Mouse (Mus musculus): ENCODE results near the gene Raet1d.
"Not testable (repeated sequence)": the region's sequence is repeated elsewhere in the genome, so short reads cannot be mapped to it uniquely, and the experiment has no call there.

Gene Raet1d

DNA sequence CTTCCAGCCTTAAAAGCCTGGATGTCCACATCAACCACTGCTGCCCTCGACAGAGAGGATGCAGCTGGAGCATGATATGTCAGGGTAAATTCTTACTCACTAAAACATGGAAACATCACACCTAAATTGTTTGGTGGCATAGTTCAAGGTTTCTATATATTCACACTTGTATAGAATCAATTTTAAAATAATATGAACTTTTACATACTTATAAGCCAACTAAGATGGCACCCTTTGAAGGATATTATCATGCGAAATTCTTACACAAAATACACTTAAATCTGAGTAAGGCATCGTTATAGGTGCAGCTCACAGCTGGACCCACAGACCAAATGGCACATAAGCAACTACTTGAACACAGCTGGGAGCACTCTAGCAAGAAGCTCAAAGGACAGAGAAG is at the start of gene Raet1d:
TSS of gene Raet1d (plus strand) at position 301 of the 400 bp plus-strand sequence.
- in situ Hi-C loops (cut with MseI, MboI) = loop anchor here in 1 of 2 experiments (25.0 kb wide), 1 partner anchor 198 kb away; the partner anchor contains the start of genes H60b and Raet1e

DNA sequence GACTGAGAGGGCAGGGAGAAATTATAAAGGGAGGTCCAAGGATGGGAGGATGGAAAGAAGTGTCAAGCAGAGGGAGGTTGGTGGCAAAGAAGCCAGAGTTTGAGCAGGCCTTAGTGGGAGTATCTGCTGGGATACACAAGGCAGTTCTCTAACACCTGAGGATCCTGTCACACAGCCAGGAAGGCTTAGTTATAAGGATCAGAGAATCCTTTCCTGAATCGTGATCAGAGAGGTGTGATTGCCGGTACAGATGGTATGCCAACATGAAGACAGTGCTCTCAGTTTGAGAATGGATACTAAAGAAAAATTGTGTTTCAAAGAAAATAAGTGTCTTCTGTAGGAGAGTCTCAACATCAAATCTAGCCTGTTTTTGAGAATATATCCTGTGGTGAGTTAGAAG is 37.5 kb upstream of the Raet1d start:
- in situ Hi-C loops (cut with MseI, MboI) = no loop called here

DNA sequence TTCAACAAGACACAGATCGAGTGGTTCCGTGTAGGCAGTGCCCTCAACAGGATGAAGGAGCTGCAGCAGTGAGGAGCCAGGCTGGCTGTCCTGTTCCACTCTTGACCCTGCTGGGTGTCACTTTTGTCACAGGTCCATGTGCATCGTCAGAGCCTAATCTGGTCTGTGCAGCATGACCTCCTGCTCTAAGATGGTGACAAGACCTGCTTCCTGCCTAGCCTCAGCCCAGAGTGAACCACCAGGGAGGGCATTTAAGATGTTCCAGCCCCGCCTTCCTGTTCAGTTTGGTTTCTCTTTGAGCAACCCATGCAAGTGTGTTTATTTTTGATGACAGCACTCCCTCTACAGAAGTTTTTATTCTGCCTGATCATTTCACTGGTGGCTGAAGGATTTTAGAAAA is 14.6 kb upstream of the Raet1d start:
- in situ Hi-C loops (cut with MseI, MboI) = not testable (repeated sequence)

DNA sequence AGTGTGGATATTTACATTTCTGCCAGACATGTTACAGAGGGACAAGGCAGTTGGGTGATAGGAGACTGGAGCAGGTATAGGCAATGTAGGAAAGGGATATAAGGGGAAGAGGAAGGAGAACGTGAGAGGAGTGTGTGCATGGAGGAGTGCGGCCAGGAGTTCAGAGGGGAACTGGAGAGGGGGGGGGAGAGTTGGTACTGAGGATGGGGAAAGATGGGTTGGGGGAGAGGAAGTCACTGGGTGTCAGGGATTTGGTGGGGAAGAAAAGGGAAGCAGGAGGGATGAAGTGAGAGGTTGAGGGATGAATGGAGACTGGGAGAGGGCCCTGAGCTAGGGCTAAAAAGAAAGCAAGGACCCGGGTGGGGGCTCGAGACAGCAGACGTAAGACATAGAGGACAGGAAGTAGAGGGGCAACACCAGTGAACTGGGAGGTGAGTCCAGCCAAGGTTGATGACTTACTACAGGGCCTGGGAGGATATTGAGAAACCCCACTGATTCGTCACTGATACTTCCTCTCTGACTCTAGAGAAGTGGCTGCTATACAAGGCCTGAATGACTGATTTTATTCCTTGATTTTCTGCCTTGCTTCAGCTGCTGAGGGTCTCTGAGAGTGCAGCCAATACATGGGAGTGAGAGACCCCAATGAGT is 6.7 kb upstream of the Raet1d start:
- in situ Hi-C loops (cut with MseI, MboI) = loop anchor here in 1 of 2 experiments (25.0 kb wide), 1 partner anchor 191 kb away; the partner anchor contains the start of genes H60b and Raet1e

DNA sequence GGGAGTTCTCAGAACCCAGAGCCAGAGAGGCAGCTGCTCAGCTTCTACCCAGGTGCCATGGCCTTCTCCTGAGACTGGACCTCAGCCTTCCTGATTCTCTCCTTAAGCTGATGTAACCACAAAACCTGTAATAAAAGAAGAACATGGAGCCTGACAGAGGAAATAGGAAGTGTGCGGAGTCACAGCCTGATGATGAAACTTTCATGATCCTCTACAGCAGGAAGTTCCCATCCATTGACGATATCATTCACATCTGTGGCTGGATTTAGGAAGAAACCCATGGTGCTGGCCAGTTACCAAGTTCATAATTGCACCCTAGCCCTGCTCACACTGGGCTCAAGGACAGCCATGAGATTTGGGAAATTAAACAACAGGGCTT is 6.2 kb upstream of the Raet1d start:
- in situ Hi-C loops (cut with MseI, MboI) = loop anchor here in 1 of 2 experiments (25.0 kb wide), 1 partner anchor 192 kb away; the partner anchor contains the start of genes H60b and Raet1e

DNA sequence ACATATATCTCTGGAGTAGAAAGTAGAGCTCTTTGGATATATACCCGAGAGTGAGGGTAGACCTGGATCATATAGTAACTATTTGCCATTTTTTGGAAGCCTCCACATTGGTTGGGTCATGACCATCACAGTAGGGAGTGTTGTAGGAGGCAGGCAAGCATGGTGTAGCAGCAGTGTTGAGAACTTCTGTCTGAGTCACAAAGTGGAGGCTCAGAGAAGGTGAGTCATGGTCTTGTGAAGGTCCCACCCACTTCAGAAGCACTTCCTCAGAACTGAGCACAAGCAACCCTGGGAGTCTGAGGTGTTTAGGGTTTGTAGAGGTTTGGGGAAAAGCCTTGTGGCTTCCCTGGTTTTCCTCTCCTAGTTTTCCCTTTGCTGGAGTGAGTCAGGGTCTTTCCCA is 3.0 kb upstream of the Raet1d start:
- in situ Hi-C loops (cut with MseI, MboI) = loop anchor here in 1 of 2 experiments (25.0 kb wide), 1 partner anchor 195 kb away; the partner anchor contains the start of genes H60b and Raet1e

DNA sequence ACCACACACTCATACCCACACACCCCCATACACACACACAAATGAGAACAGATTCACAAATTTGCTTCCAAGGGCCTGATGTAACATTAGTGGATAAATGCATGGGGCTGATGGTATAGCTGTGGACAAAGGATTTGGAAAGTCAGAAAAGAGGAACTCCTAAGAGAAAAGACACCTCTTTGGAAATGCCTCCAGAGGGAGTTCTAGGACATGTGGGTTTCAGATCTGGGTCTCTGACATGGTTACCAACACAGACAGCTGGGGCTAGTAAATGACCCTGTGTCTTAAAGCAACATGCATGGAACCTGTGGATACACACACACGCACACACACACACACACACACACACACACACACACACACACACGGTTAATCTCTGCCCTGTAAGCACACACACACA is 605 bp downstream of the Raet1d start:
- in situ Hi-C loops (cut with MseI, MboI) = loop anchor here in 1 of 2 experiments (25.0 kb wide), 1 partner anchor 199 kb away; the partner anchor contains the start of genes H60b and Raet1e

DNA sequence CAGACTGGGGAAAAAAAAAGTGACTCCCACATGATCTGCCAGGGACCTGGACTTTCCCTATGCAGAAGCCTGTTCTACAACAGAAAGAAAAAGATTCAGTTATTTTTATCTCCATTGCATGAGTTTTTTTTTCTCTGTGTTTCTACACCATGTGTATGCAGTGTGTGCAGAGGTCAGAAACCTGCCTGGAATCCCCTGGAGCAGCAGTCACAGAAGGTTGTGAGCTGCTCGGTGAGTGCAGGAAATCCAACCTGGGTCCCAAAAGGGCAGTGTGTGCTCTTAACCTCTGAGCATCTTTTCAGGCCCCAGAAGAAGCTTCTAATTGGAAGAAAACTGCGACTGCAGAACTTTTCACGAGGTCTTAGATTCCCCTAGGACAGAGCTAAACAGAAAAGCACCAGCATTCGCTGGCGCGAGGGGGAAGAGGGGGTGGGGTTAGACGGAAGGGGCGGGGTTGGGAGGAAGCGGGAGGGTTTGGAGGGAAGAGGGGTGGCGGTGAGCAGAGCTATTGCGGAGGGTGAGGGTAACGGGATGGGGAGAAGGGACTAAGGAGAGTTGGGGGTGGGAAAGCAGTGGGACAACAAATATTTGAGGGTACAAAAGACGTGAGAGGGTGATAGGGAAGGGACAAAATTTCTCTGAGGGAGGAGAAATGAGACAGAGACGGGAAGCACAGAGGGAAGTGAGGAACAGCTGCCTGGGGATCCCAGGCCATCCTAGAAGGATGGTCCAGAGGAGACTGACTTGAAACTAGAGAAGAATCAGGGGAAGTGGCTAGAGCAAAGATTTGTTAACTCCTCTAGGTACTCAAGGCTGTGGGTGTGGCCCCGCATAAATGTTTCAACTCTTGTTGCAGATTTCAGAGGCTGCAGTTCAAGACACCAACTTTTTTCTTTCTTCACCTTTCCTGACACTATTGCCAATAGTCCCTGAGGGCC is 1.3 kb downstream of the Raet1d start:
- in situ Hi-C loops (cut with MseI, MboI) = loop anchor here in 1 of 2 experiments (25.0 kb wide), 1 partner anchor 199 kb away; the partner anchor contains the start of genes H60b and Raet1e

DNA sequence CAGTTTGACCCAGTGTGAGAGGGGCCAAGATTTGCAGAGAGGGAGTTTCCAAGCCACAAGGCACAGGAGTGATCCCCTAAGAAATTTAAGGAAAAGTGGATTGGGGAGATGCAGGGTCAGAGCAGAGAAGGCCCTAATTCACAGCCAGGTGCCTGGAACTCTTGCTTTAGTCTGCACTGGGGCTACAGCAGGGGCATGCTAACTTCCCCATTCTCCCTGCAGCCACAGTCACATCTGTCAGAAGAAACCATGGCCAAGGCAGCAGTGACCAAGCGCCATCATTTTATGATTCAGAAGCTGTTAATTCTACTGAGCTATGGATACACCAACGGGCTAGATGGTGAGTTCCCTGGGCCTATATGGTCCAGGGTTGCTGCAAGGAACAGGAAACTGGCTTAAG is 2.1 kb downstream of the Raet1d start:
- in situ Hi-C loops (cut with MseI, MboI) = loop anchor here in 1 of 2 experiments (25.0 kb wide), 1 partner anchor 200 kb away; the partner anchor contains the start of genes H60b and Raet1e

DNA sequence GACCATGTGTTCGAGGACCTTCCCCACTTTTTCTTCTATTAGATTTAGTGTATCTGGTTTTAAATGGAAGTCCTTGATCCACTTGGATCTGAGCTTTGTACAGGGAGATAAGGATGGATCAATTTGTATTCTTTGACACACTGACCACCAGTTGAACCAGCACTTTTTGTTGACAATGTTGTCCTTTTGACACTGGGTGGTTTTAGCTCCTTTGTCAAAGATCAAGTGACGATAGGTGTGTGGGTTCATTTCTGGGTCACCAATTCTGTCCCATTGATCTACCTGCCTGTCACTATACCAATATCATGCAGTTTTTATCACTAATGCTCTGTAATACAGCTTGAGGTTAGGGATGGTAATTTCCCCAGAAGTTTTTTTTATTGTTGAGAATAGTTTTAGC is 4.6 kb downstream of the Raet1d start:
- in situ Hi-C loops (cut with MseI, MboI) = loop anchor here in 1 of 2 experiments (25.0 kb wide), 1 partner anchor 203 kb away; the partner anchor contains the start of genes H60b and Raet1e

DNA sequence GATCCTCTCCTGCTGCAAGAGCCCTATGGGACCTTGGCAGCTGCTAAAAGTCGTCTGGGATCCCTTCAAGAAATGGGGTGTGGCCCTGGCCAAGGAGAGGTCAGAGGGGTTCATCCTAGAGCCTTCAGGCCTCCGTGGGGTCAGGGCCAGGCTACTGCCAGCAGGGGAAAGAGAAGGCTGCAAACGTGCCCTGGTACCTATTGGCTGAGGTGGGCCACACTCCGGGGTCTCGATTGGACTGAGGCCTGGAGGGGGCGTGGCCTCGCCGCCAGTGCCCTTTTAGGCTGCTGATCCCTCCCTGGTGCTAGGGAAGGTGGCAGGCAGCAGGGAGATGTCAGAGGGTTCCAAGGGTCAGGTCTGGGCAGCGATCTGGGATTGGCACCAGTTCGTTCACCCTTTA is 20.9 kb downstream of the Raet1d start:
- in situ Hi-C loops (cut with MseI, MboI) = not testable (repeated sequence)

DNA sequence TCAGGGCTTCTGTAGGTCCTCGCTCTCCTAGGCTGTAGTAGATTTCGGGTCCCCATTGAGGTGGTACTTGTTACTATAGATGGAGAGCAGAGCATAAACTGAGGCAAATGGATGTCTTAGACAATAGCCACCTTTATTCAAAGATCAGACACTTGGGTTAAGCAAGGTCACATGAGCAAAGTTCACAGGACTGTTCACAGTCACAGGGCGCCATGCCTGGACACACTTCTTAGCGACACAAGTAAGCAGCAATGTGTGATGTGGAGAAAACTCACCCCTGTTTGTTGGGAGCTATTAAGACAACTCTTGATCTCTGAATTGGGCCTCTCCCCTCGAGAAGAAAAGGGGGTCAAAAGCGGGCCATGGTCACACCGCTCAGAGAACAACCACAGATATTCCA is 29.8 kb downstream of the Raet1d start:
- in situ Hi-C loops (cut with MseI, MboI) = not testable (repeated sequence)

DNA sequence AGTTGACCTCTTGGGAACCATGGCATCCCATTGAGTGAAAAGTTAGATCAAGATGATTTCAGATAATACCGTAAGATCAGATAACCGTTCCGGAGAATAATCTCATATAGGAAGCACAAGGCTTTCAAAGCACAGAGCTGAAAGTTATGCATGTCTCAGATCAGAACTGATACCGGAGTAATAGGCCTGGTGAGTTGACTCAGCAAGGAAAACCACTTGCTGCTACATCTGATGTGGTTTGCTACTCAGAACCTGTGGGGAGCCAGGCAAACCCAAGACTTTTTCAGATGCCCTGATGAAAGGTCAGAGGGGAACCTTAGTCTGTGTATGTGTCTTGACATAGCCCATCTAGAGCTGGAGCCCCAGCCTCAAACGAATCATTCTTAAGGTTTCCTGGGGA is 31.3 kb downstream of the Raet1d start:
- in situ Hi-C loops (cut with MseI, MboI) = not testable (repeated sequence)

DNA sequence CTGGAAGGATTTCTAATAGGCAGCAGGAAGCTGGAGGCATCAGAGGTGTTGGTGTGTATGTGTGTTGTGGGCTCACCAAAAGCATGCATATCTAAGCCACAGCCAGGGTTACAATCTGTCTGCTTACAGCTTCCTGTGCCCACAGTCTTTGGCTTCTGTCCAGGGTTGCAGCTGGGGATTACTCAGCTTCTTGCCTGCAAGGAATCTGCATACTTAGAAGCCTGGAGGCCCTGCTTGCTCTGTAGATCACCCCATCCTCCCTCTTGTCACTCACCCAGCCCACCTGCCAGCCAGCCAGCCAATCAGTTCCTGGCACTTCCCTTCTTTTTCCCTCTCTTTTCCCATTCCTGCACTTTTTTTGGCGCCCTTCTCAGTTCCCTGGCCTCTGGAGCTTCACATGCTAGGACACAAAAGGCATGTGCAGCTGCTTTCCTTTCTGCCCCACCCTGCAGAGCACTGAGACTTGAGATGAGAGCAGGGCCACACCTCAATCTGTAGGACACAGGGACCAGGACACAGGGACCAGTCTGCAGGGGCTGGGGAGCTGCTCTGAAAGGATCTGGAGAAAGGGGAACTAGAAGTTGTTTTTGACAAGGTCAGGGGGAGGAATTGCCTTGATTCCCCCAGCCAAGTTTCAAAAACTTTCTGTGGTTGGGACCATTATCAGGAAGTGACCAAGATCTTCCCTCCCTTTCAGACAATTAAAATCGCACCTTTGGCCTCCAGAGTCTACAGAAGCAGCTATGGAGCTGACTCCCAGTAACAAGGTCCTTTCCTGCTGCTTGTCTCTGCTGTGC is 32.9 kb downstream of the Raet1d start:
- in situ Hi-C loops (cut with MseI, MboI) = not testable (repeated sequence)

DNA sequence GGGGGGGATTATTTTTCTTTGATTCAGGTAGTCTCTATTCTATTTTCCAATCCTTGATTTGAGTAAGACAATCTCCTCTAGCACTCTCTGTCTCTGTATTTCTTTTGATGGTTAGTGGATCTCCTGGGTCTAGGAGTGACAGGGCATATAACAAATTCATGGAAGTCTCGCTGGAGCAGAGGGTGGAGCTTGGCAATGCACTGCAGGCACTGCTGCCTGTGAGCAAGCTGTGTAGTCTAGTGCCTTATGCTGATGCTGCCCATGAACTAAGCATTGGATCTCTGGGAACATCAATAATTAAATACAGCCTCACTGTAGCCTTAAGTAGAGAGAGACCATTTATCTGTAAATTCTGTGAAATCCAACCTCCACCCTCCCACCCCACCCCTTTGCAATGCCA is 36.3 kb downstream of the Raet1d start:
- in situ Hi-C loops (cut with MseI, MboI) = not testable (repeated sequence)

DNA sequence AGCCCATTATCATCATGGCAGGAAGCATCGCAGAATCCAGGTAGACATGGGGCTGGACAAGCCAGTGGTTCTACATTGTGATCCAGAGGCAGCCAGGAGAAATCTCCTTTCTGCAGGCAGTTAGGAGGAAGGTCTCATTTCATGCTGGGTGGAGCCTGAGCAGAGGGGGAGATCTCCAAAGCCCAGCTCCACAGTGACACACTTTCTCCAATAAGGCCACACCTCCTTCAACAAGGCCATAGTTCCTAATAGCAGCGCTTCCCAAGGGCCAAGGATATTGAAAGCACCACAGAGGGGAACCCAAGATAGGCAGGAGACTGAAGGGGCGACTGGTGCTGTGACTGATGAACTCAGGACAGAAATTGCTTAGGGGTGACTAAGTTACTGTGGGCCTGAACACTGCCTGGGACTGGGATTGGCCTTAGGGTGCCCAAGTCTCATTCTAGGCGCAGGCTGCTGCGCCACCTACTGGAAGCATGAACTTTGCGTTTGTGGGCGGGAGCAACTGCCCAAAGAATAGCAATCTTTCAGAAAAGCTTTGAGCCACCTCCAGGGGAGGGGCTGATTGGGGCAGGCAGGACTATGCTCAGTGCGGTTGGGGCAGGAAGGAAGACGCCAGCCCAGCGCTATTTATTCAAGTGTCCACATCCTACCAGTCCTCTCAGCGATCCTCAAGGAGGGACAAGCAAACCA is 42.0 kb downstream of the Raet1d start:
- in situ Hi-C loops (cut with MseI, MboI) = not testable (repeated sequence)

DNA sequence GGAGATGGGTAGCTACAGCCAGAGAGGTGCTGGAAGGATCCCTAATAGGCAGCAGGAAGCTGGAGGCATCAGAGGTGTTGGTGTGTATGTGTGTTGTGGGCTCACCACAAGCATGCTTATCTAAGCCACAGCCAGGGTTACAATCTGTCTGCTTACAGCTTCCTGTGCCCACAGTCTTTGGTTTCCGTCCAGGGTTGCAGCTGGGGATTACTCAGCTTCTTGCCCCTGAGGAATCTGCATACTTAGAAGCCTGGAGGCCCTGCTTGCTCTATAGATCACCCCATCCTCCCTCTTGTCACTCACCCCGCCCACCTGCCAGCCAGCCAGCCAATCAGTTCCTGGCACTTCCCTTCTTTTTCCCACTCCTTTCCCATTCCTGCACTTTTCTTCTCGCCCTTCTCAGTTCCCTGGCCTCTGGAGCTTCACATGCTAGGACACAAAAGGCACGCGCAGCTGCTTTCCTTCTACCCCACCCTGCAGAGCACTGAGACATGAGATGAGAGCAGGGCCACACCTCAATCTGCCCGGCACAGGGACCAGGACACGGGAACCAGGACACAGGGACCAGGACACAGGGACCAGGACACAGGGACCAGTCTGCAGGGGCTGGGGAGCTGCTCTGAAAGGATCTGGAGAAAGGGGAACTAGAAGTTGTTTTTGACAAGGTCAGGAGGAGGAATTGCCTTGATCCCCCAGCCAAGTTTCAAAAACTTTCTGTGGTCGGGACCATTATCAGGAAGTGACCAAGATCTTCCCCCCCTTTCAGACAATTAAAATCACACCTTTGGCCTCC is 53.5 kb downstream of the Raet1d start:
- in situ Hi-C loops (cut with MseI, MboI) = not testable (repeated sequence)
